Mouse (Mus musculus) lung, postnatal 36 days (tissue): ENCODE data around the gene Olfr1099.

Experiments used
- DNase-seq: peaks from one replicate; pipeline ENCODE4 v3.0.0; 2022; ENCODE audit warnings: mixed read lengths

Gene Olfr1099

GRCm38 (mm10) chr2:86960593-86960992, at the start of gene Olfr1099:
Gene Olfr1099 (minus strand): TSS chr2:86960693.
- no peak for DNase-seq

- no peak for DNase-seq
Observed at GRCm38 (mm10) chr2:86998098-86998497, 37.6 kb upstream of the Olfr1099 start, which contains the start of gene Olfr1102. Gene Olfr1102 (plus strand): TSS chr2:86998398.

GRCm38 (mm10) chr2:86991121-86991520, 30.6 kb upstream of the Olfr1099 start, which contains the start of gene Olfr1101:
Gene Olfr1101 (minus strand): TSS chr2:86991221.
- no peak for DNase-seq

- no peak for DNase-seq
Observed at GRCm38 (mm10) chr2:86979854-86980253, 19.4 kb upstream of the Olfr1099 start, which contains the start of gene Olfr1100. Gene Olfr1100 (minus strand): TSS chr2:86979954.

- DNase-seq, result no peak
Observed at GRCm38 (mm10) chr2:86926557-86926956, 33.9 kb downstream of the Olfr1099 start.

GRCm38 (mm10) chr2:86924445-86924844, 36.0 kb downstream of the Olfr1099 start, which contains the start of gene Olfr1098:
Gene Olfr1098 (minus strand): TSS chr2:86924545.
- no peak for DNase-seq

- no peak for DNase-seq
Observed at GRCm38 (mm10) chr2:86905647-86906046, 54.8 kb downstream of the Olfr1099 start.
